Mouse (Mus musculus) kidney, postnatal 14 days (tissue): ENCODE results near the gene Myadml2.

Source experiments
- DNase-seq: peaks from one replicate; pipeline ENCODE4 v3.0.0; 2022; ENCODE audit warnings: mixed read lengths

Myadml2 gene

DNA sequence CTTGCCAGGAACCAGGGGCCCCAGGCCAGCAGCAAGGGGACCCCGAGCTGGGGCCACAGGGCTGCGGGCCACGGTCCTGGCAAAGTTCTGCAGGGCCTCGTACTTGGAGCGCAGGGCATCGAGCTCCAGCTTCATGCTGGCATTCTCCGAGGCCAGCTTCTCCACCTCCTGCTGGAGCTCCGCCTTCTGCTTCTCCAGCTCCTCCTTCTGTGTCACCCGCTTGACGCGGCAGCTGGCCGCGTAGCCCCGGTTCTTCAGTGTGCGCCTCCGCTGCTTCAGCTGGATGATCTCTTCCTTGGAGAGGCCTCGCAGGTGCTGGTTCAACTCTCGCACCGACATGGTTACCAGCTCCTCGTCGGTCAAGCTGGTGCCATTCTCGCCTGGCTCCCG, 18.6 kb downstream of the Myadml2 start:
- DNase-seq: peak; percentile 53

DNA sequence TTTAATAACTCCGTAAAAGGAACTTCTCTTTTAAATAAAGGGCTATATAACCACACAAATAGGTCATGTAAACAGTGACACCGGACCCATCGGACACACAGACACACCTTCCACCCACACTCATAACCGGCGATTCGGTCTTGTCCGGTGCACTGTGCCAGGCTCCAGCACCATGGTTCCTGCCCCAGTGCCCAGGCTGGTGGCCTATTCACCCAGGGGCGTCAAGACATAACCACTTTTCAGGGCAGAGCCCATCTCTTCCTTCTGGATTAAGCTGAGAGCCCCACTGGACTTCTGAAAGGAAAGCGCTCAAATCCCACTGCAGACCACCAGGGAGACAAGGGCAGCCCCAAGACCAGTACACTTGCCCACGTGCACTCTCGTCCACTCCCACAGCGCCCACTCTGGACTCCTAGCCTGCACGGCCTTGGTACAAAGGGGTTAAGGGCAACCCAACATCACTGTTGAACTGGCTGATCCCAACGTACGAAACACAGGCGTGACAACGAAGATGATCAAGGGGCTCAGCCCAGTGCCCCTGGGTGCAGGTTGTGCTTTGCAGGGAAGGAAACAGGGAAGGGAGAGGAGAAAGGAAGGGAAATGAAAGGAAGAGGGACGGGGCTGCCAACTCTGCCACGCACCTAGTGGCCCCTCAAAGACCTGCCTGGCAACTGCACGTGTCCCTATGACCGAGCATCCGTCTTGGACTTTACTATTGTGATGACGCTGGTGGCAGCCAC, 19.2 kb downstream of the Myadml2 start:
- peak; percentile 6 for DNase-seq

GRCm38 (mm10) chr11:120627468-120628300, 20.3 kb downstream of the Myadml2 start:
- peak; percentile 20 for DNase-seq

DNA sequence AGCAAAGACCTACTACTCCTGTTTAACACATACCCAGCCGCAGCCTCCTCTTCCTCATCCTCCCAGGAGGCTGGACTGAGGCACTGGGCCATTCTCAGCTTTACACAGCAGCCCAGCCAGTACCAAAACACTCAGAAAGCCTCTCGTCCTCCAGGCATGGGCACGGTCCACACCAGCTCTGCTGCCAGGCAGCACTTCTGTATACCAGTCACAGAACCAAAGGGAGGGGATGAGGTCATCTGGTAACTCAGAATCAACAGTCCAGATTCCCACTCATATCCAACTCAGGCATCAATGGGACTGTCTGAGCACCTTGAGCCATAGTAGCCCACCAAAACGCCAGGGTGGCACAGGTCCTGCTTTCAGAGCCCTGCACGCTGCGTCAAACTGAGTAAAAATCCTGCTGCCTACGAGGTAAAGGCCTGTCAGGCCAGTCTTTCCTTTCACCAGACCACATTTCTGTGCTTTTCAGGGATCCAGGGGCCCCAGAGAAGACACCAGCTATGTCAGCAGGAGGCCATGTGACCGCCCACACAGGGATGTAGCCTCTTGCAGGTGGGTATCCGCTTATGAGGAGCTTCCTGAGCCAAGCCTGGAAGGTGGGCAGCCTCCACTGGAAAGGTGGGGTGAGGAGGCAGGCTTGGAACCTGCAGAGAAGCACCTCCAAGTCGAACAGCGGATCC, 21.0 kb downstream of the Myadml2 start:
- no peak for DNase-seq

GRCm38 (mm10) chr11:120625152-120625775, 22.7 kb downstream of the Myadml2 start, which contains the start of gene Sirt7:
Sirt7 (minus strand) TSS chr11:120625240.
- DNase-seq: peak; percentile 5

DNA sequence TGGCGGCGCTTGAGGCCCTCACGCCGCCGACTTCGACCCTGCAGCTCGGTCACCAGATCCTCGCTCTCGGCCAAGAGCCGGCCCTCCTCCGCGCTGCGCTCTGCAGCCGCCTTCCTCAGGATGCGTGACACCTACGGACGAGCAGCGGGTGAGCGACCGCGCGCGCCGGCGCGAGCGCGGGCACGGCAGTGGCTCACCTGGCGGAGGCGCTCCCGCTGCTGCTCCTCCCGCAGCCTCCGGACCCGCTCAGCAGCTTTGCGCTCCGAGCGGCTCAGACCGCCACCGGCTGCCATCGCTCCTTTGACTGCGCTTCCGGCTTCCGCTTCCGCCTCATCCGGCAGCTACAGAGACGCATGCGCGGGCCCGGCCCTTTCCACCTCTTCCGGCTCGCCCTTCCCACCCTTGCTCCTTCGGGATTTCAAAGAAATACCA, 23.3 kb downstream of the Myadml2 start:
- peak; percentile 92 for DNase-seq

DNA sequence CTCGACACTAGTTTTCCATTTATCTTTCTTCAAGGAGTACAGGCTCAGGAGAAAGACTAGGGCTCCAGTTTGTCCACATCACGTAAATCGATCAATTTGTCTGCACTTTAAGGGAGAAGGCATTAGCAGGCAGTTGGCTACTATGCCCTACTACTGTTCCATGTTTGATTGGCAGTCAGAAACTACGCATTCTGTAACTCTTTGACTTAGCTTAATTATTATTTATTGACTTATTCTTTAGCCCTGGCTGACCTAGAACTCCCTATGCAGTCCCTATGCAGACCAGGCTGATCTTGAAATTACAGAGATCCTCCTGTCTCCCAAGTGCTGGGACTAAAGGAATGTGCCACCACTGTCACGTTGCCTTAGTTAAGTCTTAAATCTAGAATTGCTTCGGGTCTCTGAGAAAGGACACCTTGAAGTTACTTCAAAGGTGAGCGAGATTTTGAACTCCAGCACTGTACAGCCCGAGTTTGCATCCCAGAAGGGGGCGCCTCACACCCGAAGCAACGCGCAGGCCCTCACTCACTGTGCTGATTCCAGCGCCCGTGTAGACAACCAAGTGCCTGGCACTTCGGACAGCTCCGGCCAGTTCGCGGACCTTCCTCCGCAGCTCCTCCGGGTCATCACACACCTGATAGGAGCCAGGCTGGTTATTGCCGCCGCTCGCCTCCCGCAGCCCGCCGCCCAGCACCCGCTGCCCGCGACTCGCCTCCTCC, 23.8 kb downstream of the Myadml2 start:
- peak; percentile 84 for DNase-seq

- no peak for DNase-seq
These were observed 25.2 kb downstream of the Myadml2 start for GRCm38 (mm10) chr11:120622805-120623204.

GRCm38 (mm10) chr11:120620195-120620594, 27.8 kb downstream of the Myadml2 start:
- no peak for DNase-seq

DNA sequence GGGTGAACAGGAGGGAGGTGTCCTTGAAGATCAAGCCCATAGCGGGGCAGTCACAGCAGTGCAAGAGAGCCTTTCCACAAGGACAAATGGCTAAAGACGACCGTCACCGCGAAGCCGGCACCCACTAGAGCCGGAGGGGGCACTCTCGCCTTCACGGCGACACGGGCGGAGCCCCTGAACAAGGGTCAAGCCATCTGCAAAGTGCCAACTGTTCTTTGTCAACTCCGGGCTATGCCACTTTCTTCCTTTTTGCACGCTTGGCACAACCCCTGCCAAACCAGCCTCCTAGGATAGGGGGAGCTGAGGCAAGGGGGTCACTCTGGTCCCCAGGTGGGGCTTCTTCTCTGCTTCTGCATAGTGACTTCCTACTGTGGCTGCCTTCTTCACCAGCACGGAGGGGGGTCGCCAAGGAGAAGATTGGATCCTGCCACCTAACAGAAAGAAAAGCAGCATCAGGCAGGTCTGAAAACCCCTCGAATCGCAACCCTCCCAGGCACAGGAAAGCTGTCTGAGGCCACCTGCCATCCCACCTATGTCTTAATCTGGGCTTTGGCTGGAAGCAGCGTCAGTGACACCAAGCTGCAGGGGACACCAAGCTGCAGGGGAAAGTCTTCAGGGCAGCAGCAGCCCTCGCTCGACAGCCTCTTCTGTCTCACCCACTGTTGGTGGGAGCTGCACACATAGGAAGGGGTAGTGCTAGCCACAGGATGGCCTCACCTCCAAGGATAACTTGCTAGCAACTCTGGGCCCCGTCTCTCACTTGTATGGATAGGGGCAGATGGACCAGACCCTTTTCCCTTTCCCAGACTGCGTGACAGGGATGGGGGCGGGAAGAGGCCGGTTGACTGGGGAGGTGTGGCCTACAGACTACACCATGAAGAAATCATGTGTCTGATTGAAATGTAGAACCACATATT, 29.1 kb downstream of the Myadml2 start:
- no peak for DNase-seq

DNA sequence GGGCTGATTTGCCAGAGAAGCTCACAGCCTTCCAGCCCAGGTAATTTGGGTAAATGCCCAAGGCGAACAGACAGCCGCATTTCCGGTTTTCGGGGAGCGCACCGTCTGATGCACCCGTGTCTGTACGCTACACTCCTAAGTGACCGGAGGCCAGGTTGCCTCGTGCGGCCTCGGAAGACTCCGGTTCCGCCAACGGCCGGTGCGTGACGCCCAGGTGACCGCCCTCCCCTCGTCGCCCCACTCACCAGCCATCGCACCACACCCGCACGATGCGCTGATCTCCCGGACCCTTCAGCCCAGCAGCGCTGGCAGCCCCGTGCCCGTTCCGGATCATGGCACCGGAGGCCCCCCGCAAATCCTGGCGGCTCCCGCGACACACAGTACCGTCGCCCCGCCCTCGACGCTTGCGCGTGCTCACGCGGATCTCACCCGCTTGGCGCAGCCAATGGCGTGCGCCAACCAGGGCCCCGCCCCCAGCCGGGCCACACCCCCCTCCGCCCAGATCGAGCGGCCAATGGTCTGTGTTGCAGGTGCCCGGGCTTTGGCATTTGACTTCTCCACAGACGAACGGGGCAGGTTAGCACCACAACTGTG, 30.3 kb downstream of the Myadml2 start, which contains the start of gene Pcyt2:
Gene Pcyt2 (minus strand): TSS at position 418 of the 594 bp plus-strand sequence.
- DNase-seq: peak; percentile 96

DNA sequence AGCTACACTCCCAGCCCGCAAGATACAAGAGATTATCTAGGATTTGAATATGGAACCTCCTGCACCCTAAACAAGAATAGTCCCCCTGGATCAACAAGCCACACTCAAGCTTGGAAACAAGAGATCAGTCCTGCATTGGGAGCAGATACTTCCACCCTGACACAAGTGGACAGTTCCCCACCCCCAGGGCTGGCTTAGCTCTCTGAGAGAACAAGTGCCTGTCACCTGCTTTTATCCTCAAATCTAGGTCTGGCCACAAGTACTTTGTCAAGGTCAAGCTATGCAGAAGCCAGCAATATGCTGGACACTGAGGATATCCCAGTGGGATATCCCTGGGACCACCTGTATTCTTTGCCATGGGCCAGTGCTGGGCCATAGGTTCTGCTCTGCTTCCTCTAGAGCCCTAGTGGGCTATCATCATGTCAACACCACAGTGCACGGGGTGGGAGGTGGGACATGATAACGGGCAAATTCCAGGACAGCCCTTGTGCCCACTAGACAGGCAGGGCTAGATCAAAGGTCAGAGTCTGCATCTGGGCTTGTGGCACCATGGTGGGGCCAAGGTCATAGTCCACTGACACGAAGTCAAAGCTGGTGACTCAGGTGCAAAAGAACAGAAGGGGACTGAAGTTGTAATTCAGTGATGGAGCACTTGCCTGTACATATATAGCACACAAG, 31.2 kb downstream of the Myadml2 start:
- peak; percentile 75 for DNase-seq

DNA sequence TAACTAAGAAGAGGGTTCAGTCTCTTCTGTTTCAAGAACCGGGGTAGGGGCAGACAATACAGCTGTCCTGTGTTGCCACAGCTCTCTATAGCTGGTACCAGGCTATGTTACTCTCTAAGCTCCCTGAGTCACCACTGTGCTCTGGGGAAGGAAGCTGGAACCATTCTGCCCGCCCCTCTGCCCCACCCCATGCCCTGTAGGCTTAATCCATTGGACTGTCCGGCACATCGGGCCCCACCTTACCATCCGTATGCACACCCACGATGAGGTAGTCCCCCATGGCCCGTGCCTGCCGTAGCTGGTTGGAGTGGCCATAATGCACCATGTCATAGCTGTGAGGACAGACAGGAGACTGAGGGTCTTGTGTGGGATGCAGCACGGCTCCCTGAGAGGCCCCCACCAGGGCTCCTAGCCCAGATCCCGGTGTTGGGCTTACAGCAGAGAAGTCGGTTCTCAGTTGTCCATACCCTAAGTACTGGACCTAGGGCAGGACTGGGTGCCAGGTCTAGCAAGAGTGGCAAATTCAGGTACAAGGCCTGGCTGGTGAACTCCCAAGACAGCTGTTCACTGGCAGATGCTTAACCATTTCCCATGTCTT, 32.3 kb downstream of the Myadml2 start:
- no peak for DNase-seq

- DNase-seq: no peak
These were observed 32.8 kb downstream of the Myadml2 start for GRCm38 (mm10) chr11:120615167-120615566.

GRCm38 (mm10) chr11:120613976-120614375, 34.0 kb downstream of the Myadml2 start:
- DNase-seq: no peak

GRCm38 (mm10) chr11:120613481-120613972, 34.4 kb downstream of the Myadml2 start:
- no peak for DNase-seq

DNA sequence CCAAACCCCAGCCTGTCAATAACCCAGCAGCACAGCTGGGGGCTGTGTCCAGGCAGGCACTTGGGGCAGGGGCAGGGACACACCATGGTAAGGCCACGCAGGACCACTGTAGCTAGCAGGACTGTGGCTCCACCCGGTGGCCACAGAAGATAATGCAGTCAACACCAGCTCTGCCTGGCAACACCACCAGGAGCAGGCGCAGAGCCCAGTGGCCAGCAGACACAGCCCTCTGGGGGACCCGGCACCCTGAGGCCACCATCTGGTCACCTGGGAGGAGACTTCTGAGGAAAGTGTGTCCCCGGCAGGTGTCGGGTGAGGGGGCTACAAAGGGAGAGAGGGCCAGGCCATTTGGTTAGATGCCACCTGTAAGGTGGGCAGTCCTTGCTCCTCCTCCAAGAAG, 35.2 kb downstream of the Myadml2 start:
- peak; percentile 83 for DNase-seq

DNA sequence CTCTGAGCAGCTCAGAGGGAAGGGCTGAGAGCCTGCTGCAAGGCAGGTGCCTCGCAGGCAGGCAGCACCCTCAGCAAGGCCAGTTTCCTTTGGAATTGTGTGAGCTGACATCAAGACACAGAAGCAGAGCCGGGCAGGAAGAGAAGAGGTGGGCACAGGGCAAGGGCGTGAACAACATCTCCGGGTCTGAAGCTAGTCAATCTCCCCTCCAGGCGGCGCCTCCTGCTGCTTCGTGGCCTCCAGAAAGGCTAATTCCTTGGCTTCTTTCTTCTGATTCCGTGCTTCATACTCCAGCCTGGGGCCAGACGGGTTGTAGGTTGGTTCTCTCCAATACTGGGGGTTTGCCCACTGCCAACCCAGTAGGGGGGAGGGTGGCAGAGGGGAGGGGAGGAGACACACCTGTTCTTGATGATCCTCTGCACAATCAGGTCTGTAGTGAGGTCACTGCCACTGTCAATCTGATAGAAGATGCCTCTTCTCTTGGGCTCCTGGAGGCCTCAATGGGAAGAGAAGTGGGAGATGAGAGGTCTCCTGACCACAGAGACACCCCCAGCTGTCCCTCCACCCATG, 37.4 kb downstream of the Myadml2 start:
- no peak for DNase-seq

DNA sequence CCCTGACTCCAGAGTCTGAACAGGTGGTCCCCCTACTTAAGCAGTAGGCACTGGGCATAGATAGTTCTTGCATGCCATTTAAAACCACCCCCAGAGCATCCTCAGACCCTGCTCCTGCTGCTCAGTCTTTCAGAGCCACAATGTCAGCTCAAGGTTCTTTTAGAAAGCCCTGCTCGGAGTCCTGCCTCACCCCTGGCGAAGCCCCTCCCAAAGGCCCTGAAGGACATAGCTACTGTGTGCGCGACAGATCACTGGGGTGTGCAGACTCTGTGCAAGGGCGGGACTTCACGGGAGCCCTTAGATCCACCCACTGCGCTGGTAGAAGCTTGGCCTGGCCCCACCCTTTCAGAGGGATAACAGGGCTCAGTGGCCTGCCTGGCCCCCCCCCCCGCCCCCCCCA, 38.7 kb downstream of the Myadml2 start:
- DNase-seq: peak; percentile 68
